Mouse (Mus musculus): Measurements from ENCODE around the gene Ppip5k1. TPM values are rescaled to one million over a fixed set of nuclear protein-coding genes. Genes with fewer than 3 reads are reported as not detected.

Ppip5k1 gene
- polyA plus RNA-seq, 1 experiment from 2014 or later = 6.1 TPM

DNA sequence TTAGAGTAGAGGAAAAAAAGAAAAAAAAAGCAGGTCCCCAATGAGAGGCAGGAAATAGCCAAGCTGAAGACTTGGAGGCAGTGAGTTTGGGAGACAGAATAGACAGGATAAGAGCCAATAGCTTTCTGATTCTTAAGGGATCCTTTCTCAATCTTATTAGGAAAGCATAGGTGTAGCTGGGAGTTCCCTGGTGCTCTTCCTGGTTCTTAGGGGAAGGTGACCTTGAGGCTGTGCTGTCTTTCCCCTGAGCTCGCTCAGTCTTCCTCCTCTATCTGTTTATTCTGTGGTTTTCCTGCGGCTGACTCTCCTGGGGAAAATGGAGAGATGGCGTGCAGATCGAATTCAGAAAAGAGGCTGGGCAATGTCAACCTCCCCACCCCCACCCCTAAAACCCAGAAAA lies 2.8 kb upstream of the Ppip5k1 start:
- WGBS (ENCODE audit: insufficient replicate concordance) = 0% methylated on average over 4 of the region's 4 CpGs
- Histone ChIP-seq H3K9ac (no peak overlapping the region), H3K27me3 (peaks cover 60% of the 10 kb centered on the region), H3K27ac (no peak overlapping the region), H3K4me2 (no peak overlapping the region), H3K4me1 (replicated peaks) (peaks cover 16% of the 10 kb centered on the region), H3K36me3 (no peaks in the 10 kb centered on the region), H3K9me3 (replicated peaks) (no peaks in the 10 kb centered on the region), H3K4me3 (replicated peaks) (no peak overlapping the region)
- DNase-seq (no peak), ATAC-seq (ENCODE audit: low read depth) (no peak)

DNA sequence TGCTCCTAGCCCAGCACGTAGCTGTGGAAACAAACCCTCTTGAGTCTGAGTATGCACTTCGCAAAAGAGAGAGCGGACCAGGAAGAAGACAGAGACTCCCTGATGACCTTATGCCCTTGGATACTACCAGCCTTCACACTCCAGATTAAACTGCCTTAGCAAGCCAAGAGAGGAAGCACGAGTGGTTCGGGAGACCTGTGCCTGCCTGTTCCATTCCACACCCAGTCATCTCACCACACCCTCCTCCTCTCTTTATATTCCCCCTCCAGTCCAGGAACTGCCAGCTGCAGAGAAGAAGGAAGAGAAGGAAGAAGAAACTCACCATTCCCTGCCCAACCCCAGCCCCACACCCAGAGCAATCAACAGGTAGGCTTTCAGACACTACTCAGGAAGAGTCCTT lies 2.3 kb upstream of the Ppip5k1 start, which contains the start of gene Ckmt1:
Gene Ckmt1, plus strand, starts transcription at position 221 of the 400 bp plus-strand sequence.
- H3K4me1 ChIP-seq (replicated peaks) = peaks cover 16% of the 10 kb centered on the region
- no peak within 1 kb of the TSS for H3K27ac ChIP-seq
- H3K27me3 ChIP-seq = peaks cover 60% of the 10 kb centered on the region
- no peaks in the 10 kb centered on the region for H3K36me3 ChIP-seq
- H3K4me3 ChIP-seq (replicated peaks) = no peak within 1 kb of the TSS
- H3K9me3 ChIP-seq (replicated peaks) = no peaks in the 10 kb centered on the region
- DNase-seq (no peak), ATAC-seq (ENCODE audit: low read depth) (no peak)
- 39% methylated on average over 5 of the region's 5 CpGs for WGBS (ENCODE audit: insufficient replicate concordance)
- H3K4me2 ChIP-seq = 0 out of 2 replicates have a peak within 1 kb of the TSS, but pooled peaks have one; percentile 0
- no peak within 1 kb of the TSS for H3K9ac ChIP-seq

DNA sequence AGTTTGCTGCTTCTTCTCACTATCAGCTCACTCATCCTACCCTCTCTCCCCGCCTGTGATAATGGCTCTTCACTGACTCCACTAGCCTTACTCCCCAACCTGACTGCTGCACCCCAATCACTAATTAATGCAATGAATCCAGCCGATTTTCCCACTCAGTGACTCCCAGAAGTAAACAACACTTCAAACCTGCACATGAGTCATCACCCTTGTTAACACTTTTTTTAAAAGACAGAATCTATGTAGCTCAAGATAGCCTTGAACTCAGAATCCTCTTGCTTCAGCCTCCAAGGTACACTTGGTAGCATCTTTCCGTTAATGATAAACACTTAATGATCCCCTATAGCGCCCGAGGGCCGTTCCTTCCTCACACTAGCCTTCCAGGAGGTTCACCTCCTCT lies 818 bp downstream of the Ppip5k1 start:
- DNase-seq (no peak), ATAC-seq (ENCODE audit: low read depth) (peak; percentile 22)
- Histone ChIP-seq H3K9me3 (replicated peaks) (no peaks in the 10 kb centered on the region), H3K9ac (peak overlapping the region; percentile 87), H3K36me3 (no peaks in the 10 kb centered on the region), H3K4me3 (replicated peaks) (peak overlapping the region; percentile 80), H3K27me3 (peaks cover 44% of the 10 kb centered on the region), H3K27ac (0 out of 2 replicates have a peak overlapping the region, but pooled peaks have one; percentile 31), H3K4me1 (replicated peaks) (peaks cover 16% of the 10 kb centered on the region), H3K4me2 (peak overlapping the region; percentile 97)
- WGBS (ENCODE audit: insufficient replicate concordance) = 4% methylated on average over 6 of the region's 6 CpGs

DNA sequence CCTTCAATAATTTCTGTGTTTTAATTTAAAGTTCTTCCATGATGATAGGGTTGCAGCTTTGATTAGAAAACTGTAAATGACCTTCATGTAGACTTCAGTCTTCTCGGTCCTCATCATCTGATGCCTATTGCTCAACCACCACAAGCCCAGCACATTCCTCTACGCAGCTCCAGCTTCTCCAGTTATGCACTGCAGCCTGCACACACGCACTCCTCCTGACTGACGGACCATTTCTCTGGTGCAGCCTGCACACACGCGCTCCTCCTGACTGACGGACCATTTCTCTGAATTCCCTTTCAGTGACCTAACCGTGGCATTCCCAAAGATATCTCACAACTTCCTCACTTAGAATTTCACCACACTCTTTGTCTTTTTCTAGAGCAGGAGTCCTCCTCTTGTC lies 2.0 kb downstream of the Ppip5k1 start:
- no peak overlapping the region for H3K4me3 ChIP-seq (replicated peaks)
- peaks cover 10% of the 10 kb centered on the region for H3K4me1 ChIP-seq (replicated peaks)

DNA sequence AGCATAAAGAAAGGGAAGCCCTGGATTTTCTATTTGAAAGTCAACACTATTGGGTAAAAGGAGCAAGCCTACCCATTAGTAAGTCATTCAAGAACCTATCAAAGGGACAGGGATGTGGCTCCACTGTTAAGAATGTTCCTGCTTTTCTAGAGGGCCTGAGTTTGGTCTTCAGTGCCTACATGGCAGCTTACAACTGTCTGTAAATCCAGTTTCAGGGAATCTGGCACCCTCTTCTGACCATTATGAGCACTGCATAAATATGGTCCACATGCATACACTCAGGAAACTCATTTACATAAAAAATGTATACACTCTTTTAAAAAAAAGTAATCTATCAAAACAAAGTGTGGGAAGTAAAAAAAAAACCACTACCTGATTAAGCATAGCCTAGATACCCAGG lies 16.1 kb downstream of the Ppip5k1 start:
- no peaks in the 10 kb centered on the region for H3K9me3 ChIP-seq (replicated peaks)
- H3K27ac ChIP-seq = no peak overlapping the region
- DNase-seq = no peak
- H3K4me2 ChIP-seq = no peak overlapping the region
- no peak for ATAC-seq (ENCODE audit: low read depth)
- no peaks in the 10 kb centered on the region for H3K27me3 ChIP-seq
- no peaks in the 10 kb centered on the region for H3K4me1 ChIP-seq (replicated peaks)
- no peak overlapping the region for H3K4me3 ChIP-seq (replicated peaks)
- H3K36me3 ChIP-seq = no peaks in the 10 kb centered on the region
- no peak overlapping the region for H3K9ac ChIP-seq

More for the DNA sequence above, 2.0 kb downstream of the Ppip5k1 start:
- no peak for ATAC-seq (ENCODE audit: low read depth)
- no peak overlapping the region for H3K27ac ChIP-seq
- H3K9ac ChIP-seq = no peak overlapping the region
- H3K36me3 ChIP-seq = no peaks in the 10 kb centered on the region
- peaks cover 32% of the 10 kb centered on the region for H3K27me3 ChIP-seq
- 56% methylated on average over 8 of the region's 8 CpGs for WGBS (ENCODE audit: insufficient replicate concordance)
- no peaks in the 10 kb centered on the region for H3K9me3 ChIP-seq (replicated peaks)
- no peak overlapping the region for H3K4me2 ChIP-seq
- DNase-seq = no peak

DNA sequence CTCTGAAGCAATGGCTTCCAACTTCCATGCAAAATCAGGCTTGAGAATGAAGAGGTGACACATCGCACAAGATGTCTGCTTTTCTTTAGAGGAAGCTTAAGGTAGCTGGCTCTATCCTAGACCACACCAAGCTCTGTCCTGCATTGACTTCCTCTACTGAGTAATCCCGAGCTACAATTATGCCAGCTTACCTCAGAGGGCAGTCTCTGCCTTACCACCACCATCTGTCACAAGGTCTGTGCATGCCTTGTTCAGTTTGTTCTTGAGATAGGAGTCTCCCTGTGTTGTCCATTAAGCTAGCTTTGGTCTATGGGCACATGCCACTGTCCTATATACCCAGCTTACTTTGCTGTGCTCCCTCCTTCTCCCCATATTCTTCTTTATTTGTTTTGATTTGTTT lies 25.7 kb downstream of the Ppip5k1 start:
- no peak overlapping the region for H3K9ac ChIP-seq
- H3K9me3 ChIP-seq (replicated peaks) = no peaks in the 10 kb centered on the region
- no peak overlapping the region for H3K27ac ChIP-seq
- no peak for DNase-seq
- no peaks in the 10 kb centered on the region for H3K27me3 ChIP-seq
- H3K4me1 ChIP-seq (replicated peaks) = no peaks in the 10 kb centered on the region
- no peak overlapping the region for H3K4me2 ChIP-seq
- WGBS (ENCODE audit: insufficient replicate concordance) = 64% methylated on average over 2 of the region's 2 CpGs
- H3K36me3 ChIP-seq = no peaks in the 10 kb centered on the region
- H3K4me3 ChIP-seq (replicated peaks) = no peak overlapping the region
- ATAC-seq (ENCODE audit: low read depth) = no peak

DNA sequence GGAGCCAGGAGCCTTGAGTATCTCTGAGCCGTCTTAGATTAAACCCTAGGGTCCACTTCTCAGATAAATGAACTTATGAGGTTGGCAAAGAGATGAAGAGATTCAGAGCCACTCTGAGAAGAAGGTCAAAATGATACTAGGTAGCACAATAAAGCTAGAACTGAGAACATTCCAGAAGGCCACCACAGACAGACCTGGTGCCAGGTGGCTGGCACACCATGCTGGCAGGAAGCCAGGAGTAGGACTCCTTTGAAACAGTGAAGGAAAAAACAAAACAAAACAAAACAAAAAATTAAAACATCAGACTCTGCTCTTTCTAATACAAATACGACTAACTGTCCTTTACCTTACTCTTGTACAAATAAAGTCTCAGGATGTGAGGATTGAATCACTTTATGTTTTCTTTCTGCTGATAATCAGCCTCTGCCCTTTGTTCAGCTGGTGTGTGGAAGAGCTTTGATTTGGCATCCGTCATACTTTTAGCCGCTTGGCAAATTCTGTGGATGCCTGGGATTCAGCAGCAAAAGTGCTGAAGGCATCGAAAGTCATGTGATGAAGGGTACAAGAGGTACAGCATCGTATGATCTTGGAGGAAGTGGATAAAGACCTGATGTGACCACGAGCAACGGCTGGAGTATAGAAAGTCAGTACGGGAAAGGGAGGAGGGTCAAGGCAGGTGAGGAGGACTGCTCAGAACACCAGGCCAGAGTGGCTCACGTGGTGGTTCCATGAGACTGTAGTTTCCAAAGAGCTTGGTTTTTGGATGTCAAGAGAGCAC lies 31.3 kb downstream of the Ppip5k1 start:
- Histone ChIP-seq H3K4me2 (no peak overlapping the region), H3K27me3 (no peaks in the 10 kb centered on the region), H3K36me3 (no peaks in the 10 kb centered on the region), H3K9me3 (replicated peaks) (no peaks in the 10 kb centered on the region), H3K9ac (no peak overlapping the region), H3K27ac (no peak overlapping the region), H3K4me3 (replicated peaks) (no peak overlapping the region), H3K4me1 (replicated peaks) (no peaks in the 10 kb centered on the region)
- DNase-seq = no peak
- no peak for ATAC-seq (ENCODE audit: low read depth)
- 56% methylated on average over 10 of the region's 10 CpGs for WGBS (ENCODE audit: insufficient replicate concordance)

DNA sequence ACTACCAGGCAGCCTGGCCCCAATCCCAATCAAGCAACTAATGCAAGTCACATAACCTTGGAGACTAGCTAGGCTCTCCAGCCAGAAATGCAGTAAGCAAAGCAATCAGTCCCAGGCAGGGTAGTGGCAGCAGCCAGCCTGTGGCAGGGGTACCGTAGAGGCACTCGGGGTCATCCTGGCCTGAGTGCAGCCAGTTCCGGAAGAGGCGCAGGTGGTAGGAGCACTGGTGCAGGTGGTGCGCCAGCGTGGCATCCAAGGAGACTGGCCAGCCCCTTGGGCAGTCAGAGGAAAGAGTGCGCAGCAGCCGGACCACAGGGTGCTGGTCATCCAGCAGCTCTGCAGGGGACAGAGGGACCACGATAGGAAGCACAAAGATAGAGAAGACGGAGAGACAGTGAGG lies 32.2 kb downstream of the Ppip5k1 start:
- 82% methylated on average over 10 of the region's 10 CpGs for whole genome bisulfite sequencing (ENCODE audit: insufficient replicate concordance)
- no peak for ATAC-seq (ENCODE audit: low read depth)
- Histone ChIP-seq H3K27me3 (no peaks in the 10 kb centered on the region), H3K4me2 (no peak overlapping the region), H3K9ac (no peak overlapping the region), H3K27ac (no peak overlapping the region), H3K9me3 (replicated peaks) (no peaks in the 10 kb centered on the region), H3K36me3 (no peaks in the 10 kb centered on the region), H3K4me3 (replicated peaks) (no peak overlapping the region), H3K4me1 (replicated peaks) (no peaks in the 10 kb centered on the region)
- DNase-seq = no peak

DNA sequence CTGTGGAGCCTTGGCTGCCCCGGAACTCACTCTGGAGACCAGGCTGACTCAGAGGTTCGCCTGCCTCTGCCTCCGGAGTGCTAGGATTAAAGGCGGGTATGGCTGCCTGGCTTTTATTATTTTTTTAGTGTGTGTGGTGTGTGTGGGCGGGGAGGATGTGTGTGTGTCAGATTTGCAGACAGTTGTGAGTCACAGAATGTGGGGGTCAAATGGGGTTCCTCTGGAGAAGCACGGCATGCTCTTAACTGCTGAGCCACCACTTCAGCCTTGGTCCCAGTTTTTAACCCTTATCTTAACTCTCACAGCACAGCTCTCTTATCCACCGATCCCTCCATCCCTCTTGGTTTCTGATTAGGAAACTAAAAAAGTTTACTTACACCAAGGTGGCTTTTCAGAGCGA lies 38.9 kb downstream of the Ppip5k1 start:
- ATAC-seq (ENCODE audit: low read depth) (no peak), DNase-seq (no peak)
- 36% methylated on average over 8 of the region's 8 CpGs for WGBS (ENCODE audit: insufficient replicate concordance)
- Histone ChIP-seq H3K4me1 (replicated peaks) (peaks cover 8% of the 10 kb centered on the region), H3K27ac (no peak overlapping the region), H3K27me3 (no peaks in the 10 kb centered on the region), H3K4me3 (replicated peaks) (no peak overlapping the region), H3K9me3 (replicated peaks) (no peaks in the 10 kb centered on the region), H3K9ac (no peak overlapping the region), H3K36me3 (no peaks in the 10 kb centered on the region), H3K4me2 (no peak overlapping the region)

DNA sequence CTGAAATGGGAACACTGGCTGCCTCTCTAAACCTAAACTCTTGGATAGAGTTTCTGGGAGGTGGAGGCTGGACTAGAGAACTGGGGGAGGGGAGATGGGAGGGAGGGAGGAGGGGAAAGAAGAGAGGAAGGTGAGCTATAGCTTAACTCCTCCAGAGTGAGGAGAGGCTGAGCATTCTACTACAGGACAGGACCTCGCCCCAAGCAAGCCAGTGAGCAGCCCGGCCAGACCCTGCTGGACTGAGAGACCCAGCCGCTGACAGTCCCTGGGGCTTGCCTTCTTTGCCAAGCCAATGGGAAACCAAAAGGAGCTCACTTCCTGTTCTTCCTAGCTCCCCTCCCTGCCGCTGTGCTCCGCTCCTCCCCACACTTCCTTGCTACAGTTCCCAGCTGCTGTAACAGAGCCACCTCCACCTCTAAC lies 46.2 kb downstream of the Ppip5k1 start:
- WGBS (ENCODE audit: insufficient replicate concordance) = 17% methylated on average over 5 of the region's 5 CpGs
- DNase-seq (no peak), ATAC-seq (ENCODE audit: low read depth) (no peak)
- no peaks in the 10 kb centered on the region for H3K36me3 ChIP-seq
- H3K9ac ChIP-seq = no peak overlapping the region
- no peak overlapping the region for H3K27ac ChIP-seq
- H3K4me1 ChIP-seq (replicated peaks) = no peaks in the 10 kb centered on the region; the same call in 1 of the 2 replicates
- no peaks in the 10 kb centered on the region for H3K9me3 ChIP-seq (replicated peaks)
- H3K4me3 ChIP-seq (replicated peaks) = no peak overlapping the region
- H3K27me3 ChIP-seq = peaks cover 43% of the 10 kb centered on the region
- H3K4me2 ChIP-seq = no peak overlapping the region

DNA sequence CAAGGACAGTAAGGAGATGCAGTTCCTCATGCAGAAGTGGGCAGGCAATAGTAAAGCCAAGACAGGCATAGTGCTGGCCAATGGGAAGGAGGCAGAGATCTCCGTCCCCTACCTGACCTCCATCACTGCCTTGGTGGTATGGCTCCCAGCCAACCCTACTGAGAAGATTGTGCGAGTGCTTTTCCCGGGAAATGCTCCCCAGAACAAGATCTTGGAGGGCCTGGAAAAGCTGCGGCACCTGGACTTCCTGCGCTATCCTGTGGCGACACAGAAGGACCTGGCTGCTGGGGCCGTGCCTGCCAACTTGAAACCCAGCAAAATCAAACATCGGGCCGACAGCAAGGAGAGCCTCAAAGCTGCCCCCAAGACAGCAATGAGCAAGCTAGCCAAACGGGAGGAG lies 55.2 kb downstream of the Ppip5k1 start:
- no peak for DNase-seq
- WGBS (ENCODE audit: insufficient replicate concordance) = 69% methylated on average over 10 of the region's 10 CpGs

DNA sequence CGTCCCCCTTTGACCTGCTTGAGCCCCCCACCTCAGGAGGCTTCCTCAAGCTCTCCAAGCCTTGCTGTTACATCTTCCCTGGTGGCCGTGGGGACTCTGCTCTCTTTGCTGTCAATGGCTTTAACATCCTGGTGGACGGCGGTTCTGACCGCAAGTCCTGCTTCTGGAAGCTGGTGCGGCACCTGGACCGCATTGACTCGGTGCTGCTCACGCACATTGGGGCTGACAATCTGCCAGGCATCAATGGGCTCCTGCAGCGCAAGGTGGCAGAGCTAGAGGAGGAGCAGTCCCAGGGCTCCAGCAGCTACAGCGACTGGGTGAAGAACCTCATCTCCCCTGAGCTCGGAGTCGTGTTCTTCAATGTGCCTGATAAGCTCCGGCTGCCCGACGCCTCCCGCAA lies 55.7 kb downstream of the Ppip5k1 start:
- Histone ChIP-seq H3K27ac (no peak overlapping the region), H3K9me3 (replicated peaks) (no peaks in the 10 kb centered on the region), H3K27me3 (peaks cover 98% of the 10 kb centered on the region), H3K36me3 (no peaks in the 10 kb centered on the region), H3K9ac (no peak overlapping the region), H3K4me2 (no peak overlapping the region), H3K4me1 (replicated peaks) (peaks cover 19% of the 10 kb centered on the region), H3K4me3 (replicated peaks) (no peak overlapping the region)
- no peak for DNase-seq
- 74% methylated on average over 17 of the region's 17 CpGs for WGBS (ENCODE audit: insufficient replicate concordance)
- no peak for ATAC-seq (ENCODE audit: low read depth)

More for the DNA sequence above, 55.2 kb downstream of the Ppip5k1 start:
- H3K36me3 ChIP-seq = no peaks in the 10 kb centered on the region
- no peaks in the 10 kb centered on the region for H3K9me3 ChIP-seq (replicated peaks)
- peaks cover 98% of the 10 kb centered on the region for H3K27me3 ChIP-seq
- no peak overlapping the region for H3K4me2 ChIP-seq
- H3K9ac ChIP-seq = no peak overlapping the region
- no peak overlapping the region for H3K4me3 ChIP-seq (replicated peaks)
- H3K4me1 ChIP-seq (replicated peaks) = peaks cover 15% of the 10 kb centered on the region
- H3K27ac ChIP-seq = no peak overlapping the region
- no peak for ATAC-seq (ENCODE audit: low read depth)

All from liver, embryonic 13.5 days (tissue).